Mouse (Mus musculus) lung, postnatal 36 days (tissue): ENCODE results near the gene Timm8a2.
A peak's percentile ranks its signal among the peaks of the same experiment; 100 is the strongest.

ENCODE experiments used
- DNase-seq: peaks from one replicate; pipeline ENCODE4 v3.0.0; 2022; ENCODE audit warnings: mixed read lengths

The Timm8a2 gene

DNA sequence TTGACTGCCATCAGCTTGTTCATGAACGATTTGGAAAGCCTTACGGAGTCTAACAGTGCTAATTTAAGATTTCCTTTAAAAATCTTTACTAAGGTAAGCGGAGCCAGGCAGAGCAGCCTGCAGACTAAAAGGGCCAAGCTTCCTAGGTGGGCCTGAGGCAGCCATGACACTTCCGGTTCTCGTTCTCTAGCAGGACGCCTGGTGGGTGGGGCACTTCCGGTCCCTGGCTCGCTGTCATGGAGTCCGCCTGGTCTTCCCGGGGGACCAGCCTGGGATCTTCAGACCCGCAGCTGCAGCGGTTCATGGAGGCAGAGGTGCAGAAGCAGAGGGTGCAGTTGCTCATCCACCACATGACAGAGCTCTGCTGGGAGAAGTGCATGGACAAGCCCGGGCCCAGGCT, at the start of gene Timm8a2:
TSS of gene Timm8a2 (plus strand) at position 224 of the 400 bp plus-strand sequence.
- DNase-seq, result no peak

DNA sequence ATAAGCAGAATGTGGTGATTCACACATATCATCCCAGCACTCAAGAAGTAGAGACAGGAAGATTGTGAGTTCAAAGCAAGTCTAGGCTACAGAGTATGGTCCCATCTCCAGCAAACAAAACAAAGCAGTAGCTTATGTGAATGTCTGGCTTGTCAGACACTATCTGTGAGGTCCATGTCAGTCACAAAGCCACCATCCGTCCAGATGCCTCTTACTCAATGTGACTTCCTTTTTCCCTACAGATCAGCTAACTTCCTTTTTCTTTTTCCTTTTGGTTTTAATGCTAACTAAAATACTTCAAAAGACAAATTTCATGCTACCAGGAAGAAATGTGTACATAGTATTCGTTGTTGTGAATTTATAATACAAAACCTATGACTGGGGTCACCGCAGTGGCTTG, 49.0 kb upstream of the Timm8a2 start:
- no peak for DNase-seq

DNA sequence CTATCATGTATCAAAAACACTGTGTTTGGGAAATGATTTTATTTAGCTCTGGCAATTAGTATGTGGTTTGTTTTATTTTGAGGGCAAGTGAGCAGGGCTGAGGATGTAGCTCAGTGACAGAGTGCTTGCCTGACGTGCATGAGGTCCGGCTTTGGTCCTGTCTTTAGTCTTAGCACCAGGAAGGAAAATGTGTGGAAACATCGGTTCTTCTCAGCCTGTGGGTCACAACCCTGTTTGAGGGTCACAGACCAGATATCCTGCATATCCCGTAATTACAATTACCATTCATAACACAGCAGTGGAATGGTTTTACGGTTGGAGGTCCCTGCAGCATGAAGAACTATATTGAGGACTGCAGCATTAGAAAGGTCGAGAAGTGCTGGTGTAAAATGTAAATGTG, 48.4 kb upstream of the Timm8a2 start:
- no peak for DNase-seq

DNA sequence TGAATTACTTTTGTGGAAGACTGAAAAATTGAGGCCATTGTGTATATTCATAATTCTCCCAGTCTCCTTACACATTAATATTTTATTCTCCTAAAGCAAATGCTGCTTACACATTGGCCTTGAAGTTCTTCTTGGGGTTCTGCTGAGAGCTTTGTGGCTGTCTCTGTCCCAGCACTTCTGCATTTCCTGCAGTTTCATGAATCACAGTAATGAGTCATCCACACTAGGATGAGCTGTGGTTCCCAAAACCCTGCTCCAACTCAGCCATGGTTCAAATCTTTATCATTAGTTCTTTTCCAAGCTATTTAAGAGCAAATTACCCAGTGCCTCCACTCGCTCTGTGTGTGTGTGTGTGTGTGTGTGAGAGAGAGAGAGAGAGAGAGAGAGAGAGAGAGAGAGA, 47.2 kb upstream of the Timm8a2 start:
- DNase-seq, result no peak

DNA sequence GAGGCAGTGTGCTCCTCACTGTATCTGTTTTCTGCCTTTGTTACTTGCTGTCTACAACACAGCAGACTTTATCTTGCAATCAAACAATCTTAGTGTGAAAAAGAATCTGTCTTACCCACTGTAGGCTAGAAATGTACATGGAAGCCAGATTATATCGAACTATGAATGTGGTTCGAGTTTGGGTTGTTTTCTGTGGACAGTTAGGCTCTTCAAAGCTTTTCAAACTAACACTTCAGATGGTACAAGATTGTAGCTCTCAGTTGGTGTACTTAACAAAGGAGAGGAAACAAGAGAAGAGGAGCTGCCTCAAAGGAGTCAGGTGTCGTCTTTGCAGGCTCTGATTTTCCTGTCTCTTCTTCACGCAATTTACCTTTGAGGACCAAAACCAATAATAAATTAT, 46.8 kb upstream of the Timm8a2 start:
- no peak for DNase-seq

DNA sequence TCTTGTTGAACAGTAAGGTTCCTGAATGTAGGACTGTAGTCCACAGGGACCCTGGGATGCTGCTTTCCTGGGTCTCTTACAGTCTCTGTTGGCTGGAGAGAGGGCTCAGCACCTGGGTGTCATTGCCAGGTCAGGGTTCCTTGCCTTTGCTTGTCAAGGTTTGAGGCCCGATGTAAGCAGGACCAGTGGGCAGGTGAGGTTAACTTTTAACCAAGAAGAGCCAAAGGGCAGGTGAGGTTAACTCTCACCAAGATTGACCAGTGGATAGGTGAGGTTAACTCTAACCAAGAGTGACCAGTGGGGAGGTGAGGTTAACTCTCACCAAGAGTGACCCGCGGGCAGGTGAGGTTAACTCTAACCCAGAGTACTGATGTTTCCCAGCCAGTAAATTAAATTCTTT, 45.1 kb upstream of the Timm8a2 start:
- DNase-seq, result no peak

DNA sequence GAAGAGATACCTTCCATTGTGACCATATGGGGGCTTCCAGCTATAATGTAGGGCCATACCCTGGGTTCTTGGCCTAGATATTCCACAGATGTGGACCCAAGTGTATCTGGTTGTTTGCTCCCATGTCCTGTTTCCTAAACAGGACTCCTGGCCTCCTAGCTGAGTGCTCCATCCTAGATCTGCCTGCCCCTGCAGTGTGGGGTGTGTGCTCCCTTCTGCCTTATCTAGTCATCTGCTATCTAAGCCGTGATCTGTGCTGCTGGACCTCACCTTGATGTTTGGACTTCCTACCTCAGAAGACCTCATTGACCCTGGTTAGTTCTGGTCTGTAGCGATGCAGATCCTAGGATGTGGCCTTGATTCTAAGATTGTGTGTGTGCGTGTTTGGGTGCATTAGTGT, 44.6 kb upstream of the Timm8a2 start:
- no peak for DNase-seq

DNA sequence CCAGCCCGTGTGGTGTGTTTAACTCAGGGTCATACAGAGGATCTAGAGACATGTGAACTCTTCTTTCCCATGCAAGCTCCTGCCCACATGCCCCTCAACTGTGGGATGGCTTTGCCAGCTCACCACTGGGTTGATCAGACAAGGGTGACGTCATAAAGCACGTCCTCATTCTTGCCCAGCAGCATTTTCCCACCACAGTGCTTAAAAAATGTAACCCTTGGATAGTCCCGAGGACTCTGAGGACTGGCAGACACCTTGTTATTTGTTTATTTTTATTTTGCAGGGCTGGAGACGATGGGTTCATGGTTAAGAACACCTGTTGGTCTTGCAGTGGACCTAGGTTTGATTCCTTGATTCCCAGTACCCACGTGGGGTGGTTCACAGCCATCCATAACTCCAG, 43.6 kb upstream of the Timm8a2 start:
- DNase-seq, result no peak

DNA sequence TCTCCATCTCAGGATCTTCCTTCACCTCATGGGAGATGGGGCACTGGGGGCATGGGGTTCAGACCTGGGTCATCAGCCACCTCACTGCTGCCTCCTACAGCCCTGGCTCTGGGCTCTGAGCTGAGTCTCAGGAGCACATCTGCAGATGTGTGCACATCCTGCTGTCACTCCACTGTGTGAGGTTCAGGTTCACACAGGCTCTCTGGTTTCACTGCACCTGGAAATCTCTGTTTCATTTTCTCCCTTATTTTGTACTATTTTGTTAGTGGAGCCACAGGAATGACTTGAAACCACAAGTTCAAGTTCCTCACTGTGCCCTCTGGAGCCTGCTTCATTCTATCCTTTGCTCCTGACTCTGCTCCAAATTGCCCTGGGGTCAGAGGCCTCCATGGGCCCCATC, 42.6 kb upstream of the Timm8a2 start:
- no peak for DNase-seq

DNA sequence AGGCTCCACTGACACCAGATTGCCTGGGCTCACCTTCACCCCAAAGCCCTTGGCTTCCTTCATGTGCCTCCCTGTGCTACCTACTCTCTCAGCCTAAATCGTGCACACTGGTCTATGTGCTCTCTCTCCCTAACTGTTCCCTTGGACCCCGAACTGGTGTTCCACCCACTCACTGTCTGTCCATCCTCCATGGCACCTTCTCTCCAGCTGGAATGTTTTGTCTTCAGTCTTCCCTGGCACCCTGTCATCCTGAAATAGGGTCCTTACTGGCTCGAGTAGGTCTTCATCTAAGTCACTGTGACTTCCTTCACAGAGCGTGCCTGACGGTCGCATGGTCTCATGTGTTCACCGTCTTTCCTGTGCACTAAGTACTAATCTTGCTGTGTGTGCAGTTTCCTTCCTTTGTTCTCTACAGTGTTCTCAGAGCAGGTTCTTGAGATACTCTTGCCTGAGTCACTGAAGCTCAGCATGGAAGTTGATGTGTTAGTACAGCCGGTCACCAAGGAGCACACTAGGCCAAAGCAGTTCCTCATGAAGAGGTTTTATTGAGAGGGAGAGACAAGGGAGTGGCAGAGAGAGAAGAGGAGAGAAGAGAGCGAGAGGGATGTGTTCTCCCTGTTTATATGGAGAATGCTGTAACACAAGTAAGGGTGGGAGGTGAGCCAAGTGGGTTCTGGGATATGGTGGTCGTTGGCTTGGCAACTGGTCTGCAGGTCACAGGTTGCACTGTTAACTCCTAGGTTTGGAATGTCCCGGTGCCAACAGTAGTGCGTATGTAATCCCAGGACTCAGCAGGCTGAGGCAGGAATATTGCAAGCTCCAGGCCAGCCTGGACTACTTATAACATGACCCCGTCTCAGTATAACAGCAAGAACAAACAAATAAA, 41.8 kb upstream of the Timm8a2 start:
- DNase-seq, result no peak

DNA sequence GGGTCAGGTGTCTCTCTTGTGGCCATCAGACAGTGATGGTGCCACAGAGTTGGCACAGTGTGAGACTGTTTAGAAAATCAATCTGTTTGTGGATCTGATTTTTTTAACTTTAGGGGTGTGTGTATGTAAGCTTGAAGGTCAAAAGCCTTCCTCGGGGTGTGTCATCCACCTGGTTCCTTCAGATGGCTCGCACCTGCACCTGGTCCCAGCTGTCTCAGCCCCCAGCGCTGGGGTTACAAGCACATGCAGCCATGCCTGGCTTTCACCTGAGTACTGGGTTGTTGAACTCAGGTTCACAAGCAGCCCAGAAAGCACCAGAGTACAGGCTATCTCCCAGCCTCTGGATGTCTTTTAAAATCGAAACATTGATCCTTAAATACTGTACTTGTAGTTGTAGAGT, 40.9 kb upstream of the Timm8a2 start:
- no peak for DNase-seq

DNA sequence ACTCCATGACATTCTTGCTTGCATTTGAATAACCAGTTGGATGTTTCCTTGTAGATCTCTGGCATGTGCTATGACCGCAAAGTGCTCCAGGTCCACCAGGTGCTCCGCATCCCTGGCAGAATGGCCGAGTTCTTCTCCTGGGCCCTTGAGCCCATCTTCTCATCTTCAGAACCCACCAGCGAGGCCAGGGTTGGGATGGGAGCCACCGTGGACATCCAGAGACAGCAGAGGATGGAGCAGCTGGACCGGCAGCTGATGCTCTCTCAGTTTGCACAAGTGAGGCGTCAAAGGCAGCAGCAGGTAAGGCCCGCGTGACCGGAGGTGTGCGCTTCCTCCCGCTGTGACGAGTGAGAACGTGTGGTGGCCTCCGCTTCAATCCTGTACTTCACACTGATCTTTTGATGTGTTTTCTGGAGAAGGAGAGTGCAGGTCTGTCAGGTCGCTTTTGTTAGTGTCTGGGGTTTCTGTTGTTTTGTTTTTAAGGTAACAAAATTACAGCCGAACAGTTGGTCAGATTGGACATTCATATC, 40.2 kb upstream of the Timm8a2 start:
- DNase-seq, result no peak

DNA sequence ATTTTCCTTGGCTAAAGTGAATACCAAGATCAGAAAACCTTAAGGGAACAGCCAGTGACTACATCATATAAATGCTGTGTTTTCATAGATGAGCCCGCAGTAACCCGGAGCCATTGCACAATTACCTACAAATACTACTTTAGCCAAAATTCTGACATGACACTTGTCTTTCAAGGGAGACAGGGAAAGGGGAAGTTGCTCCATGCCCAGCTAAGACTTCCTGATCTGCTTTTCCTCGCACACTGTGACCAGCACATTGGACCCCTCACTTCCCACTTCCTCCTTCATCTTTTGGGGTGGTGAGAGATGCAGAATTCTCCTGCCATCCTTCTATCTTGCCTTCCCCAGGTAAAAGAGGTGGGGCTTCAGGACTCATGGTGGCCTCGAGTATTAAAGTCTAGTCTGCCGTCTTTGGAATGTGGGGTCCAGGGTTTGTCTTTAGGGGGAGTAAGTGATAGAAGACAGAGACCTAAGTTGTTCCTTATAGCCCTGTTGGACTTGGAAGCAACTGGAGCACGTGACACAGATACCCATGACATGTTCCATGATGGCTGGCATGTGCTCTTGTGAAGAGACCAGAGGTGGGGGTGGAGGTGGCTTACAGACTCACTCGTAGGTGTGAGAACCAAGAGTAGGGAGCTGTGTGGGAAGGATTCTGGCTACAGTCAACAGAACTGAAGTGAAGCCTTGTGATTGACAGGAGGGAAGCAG, 39.5 kb upstream of the Timm8a2 start:
- no peak for DNase-seq

DNA sequence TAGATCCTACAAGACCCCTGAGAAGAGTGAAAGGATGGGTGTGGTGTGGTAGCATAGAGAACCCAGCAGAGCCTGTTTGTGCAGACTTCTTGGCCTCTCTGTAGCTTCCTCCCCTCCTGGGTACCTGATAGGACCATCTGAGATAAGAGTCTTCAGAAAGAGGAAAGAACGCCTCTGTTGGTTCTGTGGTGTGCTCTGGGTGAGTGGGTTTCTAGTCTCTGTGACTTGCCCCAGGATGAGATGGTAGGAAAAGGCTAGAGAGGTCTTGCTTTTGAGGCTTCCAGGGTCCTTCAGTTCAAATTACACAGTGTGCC, 39.0 kb upstream of the Timm8a2 start:
- DNase-seq, result no peak

DNA sequence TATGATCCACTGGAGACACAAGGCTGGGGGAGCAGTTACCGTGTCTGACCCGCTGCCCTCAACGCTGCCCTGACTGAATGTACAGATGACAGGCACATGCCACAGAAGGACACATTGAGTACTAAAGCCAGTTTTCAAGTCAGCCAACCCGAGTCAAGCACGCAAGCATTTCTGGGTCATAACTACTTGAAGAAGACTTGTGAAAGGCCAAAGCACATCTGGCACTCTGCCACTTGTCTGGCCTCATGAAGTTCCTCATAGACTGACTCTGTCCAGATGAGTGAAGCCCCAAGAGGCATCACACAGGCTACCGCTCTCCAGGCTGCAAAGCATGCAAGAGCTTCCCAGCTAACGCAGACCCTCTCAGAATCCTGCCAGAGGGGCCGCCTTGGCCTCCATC, 37.7 kb upstream of the Timm8a2 start:
- peak; percentile 82 for DNase-seq

DNA sequence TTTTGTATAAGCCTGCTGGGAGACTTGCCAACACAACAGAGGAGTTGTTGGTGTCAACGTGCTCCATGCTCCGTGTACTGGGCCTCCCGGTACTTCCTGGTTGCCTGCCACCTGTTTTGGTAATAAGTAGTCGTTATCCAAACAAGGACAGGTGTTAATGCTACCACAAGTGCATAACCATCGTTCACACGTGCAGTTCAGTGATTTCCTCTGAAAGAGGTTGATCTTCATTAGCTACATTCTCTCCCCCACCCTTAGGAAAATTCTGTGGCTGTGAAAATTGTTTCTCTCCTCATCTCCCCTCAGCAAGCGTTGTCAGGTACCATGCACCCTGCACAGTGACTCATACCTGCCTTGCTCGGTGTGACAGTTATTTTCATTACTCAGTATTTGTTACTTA, 35.0 kb upstream of the Timm8a2 start:
- no peak for DNase-seq

DNA sequence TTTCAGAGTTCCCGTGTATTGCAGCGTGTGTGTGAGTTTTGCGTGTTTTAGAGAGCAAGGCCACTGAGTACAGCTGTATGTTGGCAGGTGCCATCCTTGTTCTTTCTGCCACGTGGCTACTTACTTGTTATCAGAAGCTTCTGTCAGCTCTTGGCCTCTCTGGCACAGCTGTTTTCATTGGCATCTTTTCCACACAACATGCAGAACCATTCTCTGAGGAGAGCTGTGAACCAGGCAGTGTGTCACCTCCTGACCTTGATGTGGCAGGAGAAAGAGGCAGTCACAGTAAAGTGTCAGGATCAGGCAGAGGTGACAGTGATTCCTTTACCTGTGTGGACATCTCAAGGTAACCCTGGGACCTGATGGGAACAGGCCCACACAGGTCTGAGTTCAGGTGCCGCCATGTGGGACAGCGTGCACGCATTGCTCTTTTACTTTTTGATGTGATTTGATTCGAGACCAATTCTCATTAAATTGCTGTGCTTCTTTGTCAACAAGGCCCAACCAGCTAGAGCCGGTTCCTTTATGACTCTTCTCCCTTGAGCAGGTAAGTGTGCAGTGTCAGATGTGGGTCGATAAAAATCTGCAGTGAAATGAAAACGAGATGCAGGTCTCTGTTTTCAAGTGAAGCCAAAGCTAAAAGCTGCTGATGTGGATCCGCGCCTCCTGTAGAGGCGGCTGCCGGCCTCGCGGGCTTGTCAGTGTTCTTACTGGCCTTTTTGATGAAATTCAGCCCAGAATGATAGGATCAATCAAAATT, 33.9 kb upstream of the Timm8a2 start:
- DNase-seq, result no peak

DNA sequence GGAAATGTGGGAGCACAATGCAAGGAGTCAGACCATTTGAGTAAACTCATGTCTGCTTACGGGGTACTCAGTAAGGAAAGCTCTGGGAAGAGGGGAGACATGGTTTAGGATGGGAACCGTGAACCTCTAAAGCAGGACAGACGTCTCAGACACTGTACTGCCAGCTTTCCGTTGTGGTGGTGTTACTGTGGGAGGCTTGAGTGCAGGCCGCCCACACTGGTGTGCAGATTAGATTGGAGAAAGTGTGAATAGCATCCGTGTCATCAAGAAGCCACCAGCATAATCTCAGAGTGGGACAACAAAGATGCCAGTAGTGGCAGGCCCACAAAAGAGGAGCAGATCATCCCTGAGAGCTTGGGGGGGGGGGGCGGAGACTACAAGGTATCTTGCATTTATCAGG, 32.2 kb upstream of the Timm8a2 start:
- no peak for DNase-seq

DNA sequence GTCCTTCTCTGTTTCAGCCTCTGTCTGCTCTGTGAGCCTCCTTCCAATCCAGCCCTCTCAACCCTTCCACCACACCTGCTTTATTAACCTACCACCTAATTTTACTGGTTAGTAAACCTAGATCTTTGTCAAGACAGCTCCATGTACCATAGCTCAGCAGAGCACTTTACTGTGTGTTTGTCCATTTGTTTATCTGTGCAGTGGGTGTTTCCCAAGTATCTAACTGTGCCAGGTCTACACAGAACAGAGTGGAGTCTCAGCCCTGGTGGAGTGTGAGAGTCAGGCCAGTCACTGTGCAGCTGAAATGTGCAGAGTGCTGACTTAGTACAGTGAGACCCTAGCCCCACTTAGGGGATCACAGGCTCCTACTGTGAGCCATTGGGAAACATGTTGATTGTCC, 30.7 kb upstream of the Timm8a2 start:
- no peak for DNase-seq

DNA sequence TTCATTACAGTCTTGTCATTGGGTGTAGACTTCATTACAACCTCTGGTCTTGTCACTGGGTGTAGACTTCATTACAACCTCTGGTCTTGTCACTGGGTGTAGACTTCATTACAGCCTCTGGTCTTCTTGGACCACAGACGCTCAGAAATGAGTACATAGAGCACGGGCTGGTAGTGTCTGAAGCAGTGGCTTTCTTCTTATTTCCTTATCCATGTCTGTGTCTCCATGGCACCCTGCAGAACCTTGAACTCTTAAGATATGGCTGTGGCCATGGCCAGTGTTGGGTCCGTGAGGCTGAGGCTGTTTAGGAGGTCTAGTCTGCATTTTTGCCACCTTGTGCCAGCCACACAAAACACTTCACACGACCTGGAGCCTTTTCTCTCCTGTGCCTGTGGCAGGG, 26.2 kb upstream of the Timm8a2 start:
- DNase-seq, result no peak

DNA sequence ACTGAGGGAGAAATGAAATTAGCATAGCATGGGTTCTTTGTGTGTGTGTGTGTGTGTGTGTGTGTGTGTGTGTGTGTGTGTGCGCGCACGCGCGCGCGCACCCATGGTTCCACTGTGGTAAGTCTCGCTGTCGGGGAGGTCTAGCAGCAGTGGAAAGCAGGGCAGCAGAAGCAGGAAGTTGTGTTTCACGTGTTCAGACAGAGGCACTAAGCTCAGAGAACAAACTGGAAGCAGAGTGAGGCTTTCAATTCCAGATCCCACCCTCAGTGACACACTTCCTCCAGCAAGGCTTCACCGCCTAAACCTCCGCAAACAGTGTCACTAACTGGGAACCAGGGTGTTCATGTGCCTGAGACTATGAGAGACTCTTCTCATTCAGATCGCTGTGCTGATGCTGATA, 25.0 kb upstream of the Timm8a2 start:
- DNase-seq, result peak; percentile 63

DNA sequence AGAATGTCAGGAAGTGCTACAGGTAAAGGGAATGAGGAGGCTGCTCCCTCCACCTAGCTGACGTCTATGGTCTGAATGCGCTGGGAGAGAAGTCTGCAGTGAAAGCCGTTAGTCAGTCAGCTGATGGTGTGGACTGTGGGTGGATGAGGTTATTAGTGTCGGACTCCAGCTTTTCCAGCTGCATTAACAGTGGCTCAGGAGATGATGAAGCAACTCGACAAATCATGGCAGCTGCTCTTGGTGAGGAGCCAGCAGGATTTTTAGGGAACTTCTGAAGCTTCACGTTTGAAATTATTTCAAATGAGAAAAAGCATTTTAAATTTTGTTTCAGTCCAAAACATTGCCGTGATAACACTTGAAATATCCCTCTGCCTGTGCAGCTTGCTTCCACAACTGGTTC, 24.2 kb upstream of the Timm8a2 start:
- no peak for DNase-seq

DNA sequence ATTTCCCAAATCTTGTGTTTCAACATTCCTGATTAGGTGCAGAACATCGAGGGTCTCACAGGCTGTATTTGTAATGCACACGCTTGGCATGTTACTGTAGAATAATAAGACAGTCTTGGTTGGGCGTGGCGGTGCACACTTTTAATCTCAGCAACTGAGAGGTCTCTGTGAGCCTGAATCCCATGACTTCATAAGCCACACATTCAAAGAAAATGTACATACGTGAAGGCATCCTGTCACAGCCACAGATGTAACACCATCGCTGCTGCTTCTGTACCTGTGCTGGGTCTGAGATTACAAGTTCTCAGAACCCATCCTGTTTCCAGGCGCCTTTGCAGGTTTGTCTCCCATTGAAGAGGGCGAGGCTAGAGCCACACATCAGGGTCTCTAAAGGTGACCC, 22.7 kb upstream of the Timm8a2 start:
- DNase-seq, result no peak

DNA sequence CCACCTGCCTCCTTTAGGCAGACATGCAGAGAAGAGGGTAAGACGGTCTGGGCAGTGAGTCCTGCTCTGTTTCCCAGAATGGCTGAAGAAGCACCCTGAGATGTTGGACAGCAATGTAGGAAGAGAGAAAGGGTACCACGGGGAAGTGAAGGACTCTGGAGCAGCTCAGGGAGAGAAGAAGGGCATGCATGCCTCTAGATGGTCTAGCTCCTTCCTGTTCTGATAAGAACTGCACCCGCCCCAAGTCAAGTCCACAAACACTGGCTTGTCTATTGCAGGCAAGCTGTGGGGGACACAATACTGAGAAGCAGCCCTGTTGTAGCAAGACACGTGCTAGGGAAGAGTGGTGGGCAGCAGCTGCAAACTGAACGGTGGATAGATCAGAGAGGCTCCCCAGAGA, 22.3 kb upstream of the Timm8a2 start:
- DNase-seq, result no peak
